Mouse (Mus musculus) layer of hippocampus, adult 11-12 months (tissue): Measurements from ENCODE around the gene St6gal1.

Experiments
- DNase-seq: peaks from one replicate; pipeline ENCODE4 v3.0.0; 2022; ENCODE audit warnings: low spot score

St6gal1 gene

GRCm38 (mm10) chr16:23299904-23300740 lies 75.6 kb downstream of the St6gal1 start:
- DNase-seq, result no peak

GRCm38 (mm10) chr16:23301762-23302161 lies 77.2 kb downstream of the St6gal1 start:
- no peak for DNase-seq

GRCm38 (mm10) chr16:23305830-23306623 lies 81.5 kb downstream of the St6gal1 start:
- no peak for DNase-seq

- DNase-seq, result no peak
These were observed 82.8 kb downstream of the St6gal1 start for GRCm38 (mm10) chr16:23307142-23307968.

- no peak for DNase-seq
These were observed 83.5 kb downstream of the St6gal1 start for GRCm38 (mm10) chr16:23308012-23308554.

- no peak for DNase-seq
These were observed 84.5 kb downstream of the St6gal1 start for GRCm38 (mm10) chr16:23309080-23309479.

GRCm38 (mm10) chr16:23312604-23313003 lies 88.1 kb downstream of the St6gal1 start:
- no peak for DNase-seq

- no peak for DNase-seq
These were observed 90.2 kb downstream of the St6gal1 start for GRCm38 (mm10) chr16:23314790-23315189.

- DNase-seq, result no peak
These were observed 93.0 kb downstream of the St6gal1 start for GRCm38 (mm10) chr16:23317411-23318047.

- DNase-seq, result no peak
These were observed 95.5 kb downstream of the St6gal1 start for GRCm38 (mm10) chr16:23320025-23320424.

GRCm38 (mm10) chr16:23320579-23320978 lies 96.0 kb downstream of the St6gal1 start:
- no peak for DNase-seq

- no peak for DNase-seq
These were observed 97.9 kb downstream of the St6gal1 start for GRCm38 (mm10) chr16:23322453-23322852.

- no peak for DNase-seq
These were observed 99.4 kb downstream of the St6gal1 start for GRCm38 (mm10) chr16:23323915-23324314.

GRCm38 (mm10) chr16:23324867-23325650 lies 100.5 kb downstream of the St6gal1 start:
- DNase-seq, result no peak

GRCm38 (mm10) chr16:23326664-23327063 lies 102.1 kb downstream of the St6gal1 start:
- DNase-seq, result no peak

- DNase-seq, result no peak
These were observed 102.7 kb downstream of the St6gal1 start for GRCm38 (mm10) chr16:23327266-23327665.

- no peak for DNase-seq
These were observed 103.7 kb downstream of the St6gal1 start for GRCm38 (mm10) chr16:23328201-23328600.

- no peak for DNase-seq
These were observed 107.6 kb downstream of the St6gal1 start for GRCm38 (mm10) chr16:23332136-23332535.

GRCm38 (mm10) chr16:23332686-23333085 lies 108.1 kb downstream of the St6gal1 start:
- DNase-seq, result no peak

- no peak for DNase-seq
These were observed 109.5 kb downstream of the St6gal1 start for GRCm38 (mm10) chr16:23333875-23334551.
